Mouse (Mus musculus): ENCODE measurements around the gene Gpr19.

Gene Gpr19

GRCm38 (mm10) chr6:134898095-134898965 lies at the start of gene Gpr19:
Gpr19 (minus strand) TSS chr6:134898578.
- peak; percentile 86 for DNase-seq (ENCODE audit: extremely low spot score, low read depth, low spot score)

GRCm38 (mm10) chr6:134947311-134948087 lies 49.1 kb upstream of the Gpr19 start:
- no peak for DNase-seq (ENCODE audit: extremely low spot score, low read depth, low spot score)

DNA sequence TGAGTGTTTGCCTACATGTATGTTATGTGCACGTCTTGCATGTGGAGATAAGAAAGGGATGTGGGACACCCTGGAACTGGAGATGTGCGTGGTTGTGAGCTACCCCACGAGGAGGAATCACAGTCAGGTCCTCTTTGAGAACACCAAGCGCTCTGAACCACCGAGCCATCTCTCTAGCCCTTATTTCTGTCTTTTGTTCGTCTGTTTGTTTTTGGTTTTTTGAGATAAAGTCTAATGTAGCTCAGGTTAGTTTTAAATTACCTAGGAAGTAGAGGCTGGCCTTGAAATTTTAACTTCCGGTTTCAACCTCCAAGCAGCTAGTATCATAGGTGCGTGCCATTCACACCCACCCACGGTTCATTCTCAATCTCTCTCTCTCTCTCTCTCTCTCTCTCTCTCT lies 48.5 kb upstream of the Gpr19 start:
- DNase-seq (ENCODE audit: extremely low spot score, low read depth, low spot score), result no peak

DNA sequence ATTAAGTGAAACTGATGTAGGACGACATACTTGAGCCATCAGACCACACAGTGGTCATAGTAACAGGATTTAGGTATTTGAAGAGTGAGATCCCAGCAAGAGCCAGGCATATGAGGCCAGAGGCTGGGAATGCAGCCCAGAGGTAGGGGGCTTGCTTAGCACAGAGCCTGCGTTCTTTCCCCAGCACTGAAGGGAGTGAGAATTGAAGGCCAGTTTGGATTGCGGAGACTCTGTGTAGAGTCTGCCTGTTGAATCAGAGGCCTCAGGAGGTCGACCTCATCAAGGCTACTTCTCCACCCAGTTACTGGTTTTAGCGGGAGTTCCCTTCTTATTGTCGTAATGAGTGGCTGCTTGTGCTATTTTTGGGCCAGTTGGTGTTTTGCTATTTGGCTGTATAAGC lies 47.7 kb upstream of the Gpr19 start:
- DNase-seq (ENCODE audit: extremely low spot score, low read depth, low spot score), result no peak

GRCm38 (mm10) chr6:134943759-134944407 lies 45.5 kb upstream of the Gpr19 start:
- no peak for DNase-seq (ENCODE audit: extremely low spot score, low read depth, low spot score)

DNA sequence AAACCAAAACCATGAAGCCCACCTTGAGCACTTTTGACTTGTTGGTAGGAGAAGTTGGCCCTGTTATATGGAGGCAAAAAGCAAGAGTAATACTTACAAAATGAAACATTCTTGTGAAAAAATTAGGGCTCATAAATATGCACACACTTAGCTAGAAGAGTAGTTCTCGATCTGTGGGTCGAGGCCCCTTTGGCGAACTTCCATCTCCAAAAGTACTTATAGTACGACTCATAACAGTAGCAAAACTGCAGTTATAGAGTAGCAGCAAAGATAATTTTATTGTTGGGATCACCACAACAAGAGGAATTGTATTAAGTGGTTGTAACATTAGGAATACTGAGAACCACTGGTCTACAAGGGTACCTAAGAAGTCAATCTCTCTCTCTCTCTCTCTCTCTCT lies 41.4 kb upstream of the Gpr19 start:
- no peak for DNase-seq (ENCODE audit: extremely low spot score, low read depth, low spot score)

- no peak for DNase-seq (ENCODE audit: extremely low spot score, low read depth, low spot score)
Measured at GRCm38 (mm10) chr6:134934305-134934704, 35.9 kb upstream of the Gpr19 start.

DNA sequence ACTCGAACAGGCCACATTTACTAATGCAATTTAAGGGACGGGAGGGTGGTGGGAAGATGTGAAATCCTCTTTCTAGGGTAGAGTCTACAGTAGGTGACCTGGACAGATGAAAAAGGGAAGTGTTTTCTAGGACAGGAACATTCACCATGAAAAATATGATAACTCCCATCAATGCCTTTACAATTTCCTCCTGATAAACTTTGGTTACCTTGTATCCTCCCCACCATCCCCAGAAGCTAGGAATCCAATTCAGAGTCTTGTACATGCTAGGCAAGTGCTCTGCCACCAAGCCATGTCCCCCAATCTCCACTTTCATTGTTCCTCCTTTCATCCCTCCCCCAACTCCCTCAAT lies 34.8 kb upstream of the Gpr19 start:
- DNase-seq (ENCODE audit: extremely low spot score, low read depth, low spot score), result no peak

GRCm38 (mm10) chr6:134932486-134933206 lies 34.3 kb upstream of the Gpr19 start:
- DNase-seq (ENCODE audit: extremely low spot score, low read depth, low spot score), result no peak

DNA sequence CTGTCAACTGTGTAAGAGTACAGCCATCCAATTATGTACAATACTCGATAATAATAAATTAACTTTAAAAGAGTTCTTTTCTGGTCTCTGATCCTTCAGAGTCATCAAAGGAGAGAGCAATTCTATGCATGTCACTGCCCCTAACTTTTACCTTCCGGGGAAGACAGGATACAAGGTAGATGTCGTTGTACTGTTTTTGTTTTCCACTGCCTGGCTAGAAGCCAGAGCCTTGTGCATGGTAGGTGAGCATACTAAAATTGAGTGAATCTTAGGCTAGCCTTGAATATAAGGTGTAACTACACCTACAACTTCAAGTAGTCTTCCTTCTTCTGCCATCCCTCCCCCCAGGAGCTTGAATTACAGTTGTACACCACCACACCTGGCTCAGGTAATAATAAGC lies 32.8 kb upstream of the Gpr19 start:
- no peak for DNase-seq (ENCODE audit: extremely low spot score, low read depth, low spot score)

DNA sequence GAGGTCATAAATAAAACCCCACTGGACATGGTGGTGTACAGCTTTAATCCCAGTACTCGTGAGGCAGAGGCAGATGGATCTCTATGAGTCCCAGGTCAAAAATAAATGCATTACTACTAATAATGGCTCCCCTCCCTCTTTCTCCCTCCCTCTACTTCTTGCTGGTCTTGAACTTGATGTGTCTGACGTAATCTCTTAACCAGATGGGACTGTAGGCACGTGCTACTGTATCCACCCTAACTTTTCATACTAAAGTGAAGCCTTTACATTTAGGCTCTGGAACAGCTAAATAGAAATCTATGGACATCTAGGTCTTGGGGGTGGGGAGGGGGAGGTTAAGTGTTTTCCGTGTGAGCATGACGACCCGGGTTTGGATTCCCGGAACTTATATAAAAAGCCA lies 32.0 kb upstream of the Gpr19 start:
- no peak for DNase-seq (ENCODE audit: extremely low spot score, low read depth, low spot score)

- DNase-seq (ENCODE audit: extremely low spot score, low read depth, low spot score), result no peak
Measured at GRCm38 (mm10) chr6:134929926-134930325, 31.5 kb upstream of the Gpr19 start.

- no peak for DNase-seq (ENCODE audit: extremely low spot score, low read depth, low spot score)
Measured at GRCm38 (mm10) chr6:134928889-134929310, 30.5 kb upstream of the Gpr19 start.

- DNase-seq (ENCODE audit: extremely low spot score, low read depth, low spot score), result peak; percentile 96
Measured at GRCm38 (mm10) chr6:134928096-134928888, 29.9 kb upstream of the Gpr19 start.

DNA sequence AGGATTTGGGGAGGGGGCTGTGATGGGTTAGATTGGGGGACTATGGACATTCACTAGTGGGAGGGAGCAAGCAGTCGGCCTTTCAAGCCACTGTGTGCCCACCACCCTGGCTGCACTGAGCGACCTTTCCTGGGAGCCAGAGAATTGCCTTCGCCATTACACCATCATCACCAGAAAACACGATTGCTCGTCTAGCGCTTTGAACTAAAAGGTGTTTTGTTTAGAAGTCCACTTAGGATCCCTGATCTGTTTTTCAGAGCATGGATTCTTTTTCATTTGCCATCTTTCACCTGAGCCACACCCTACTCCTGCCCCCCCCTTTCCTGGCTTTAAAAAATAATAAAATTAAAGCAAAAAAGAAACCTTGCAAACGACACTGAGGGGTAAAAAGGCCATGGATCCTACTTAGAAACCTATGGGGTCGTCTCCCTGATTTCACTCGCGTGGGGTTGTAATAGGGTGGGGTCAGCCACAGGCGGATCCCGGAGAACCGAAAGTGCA lies 29.3 kb upstream of the Gpr19 start:
- no peak for DNase-seq (ENCODE audit: extremely low spot score, low read depth, low spot score)

DNA sequence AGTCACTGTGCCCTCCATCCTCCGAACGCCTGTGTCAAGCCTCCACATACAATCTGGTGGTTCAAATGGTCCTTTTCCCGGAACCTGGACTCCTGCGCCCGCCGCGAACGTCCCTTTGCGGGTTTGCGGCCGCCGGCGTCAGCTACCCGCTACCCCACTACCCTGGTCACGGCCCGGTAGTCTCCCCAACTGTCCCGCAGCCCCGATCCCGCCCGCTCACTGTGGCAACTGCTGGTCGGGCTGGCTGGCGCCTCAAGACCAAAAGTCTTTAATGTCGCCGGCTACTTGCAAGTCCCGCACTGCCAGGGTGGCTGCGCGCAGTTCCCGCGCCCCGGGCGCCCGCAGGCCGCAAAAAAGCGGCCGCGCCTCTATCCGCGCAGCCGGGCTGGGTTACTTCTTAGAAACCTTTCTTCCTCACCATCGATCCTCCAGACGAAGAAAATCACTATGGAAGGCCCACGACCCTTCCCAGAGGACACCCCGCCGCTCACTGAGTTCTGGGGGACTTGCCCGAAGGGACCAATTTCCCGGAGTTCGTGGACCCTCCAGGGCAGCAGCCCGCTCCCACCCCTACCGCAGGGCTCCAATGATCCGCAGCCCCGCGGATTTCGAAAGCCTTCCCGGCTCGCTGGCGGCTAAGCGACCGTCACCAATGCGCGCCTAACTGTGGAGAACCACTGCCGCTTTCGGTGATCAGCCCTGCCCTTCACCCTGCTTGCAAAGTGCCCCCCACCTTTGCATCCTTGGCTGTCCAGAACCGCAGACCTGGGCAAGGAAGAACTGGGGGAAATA lies 28.6 kb upstream of the Gpr19 start:
- DNase-seq (ENCODE audit: extremely low spot score, low read depth, low spot score), result no peak

DNA sequence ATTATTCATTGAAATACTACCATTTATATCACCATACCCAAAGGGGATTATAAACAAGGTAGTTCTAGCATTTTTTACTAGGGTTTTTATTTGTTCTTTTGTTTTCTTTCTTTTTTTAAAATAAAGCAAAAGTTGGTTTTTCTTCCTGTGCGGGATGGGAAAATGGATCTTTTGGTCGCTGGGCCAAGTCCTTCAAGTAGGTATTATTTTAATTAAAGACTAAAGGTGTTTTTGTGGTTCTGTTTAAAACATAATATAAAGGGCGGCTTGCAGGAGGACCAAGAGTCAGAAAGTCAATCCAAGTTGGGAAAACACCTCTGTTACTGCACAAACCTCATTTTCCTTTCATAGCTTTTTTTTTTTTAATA lies 27.9 kb upstream of the Gpr19 start:
- DNase-seq (ENCODE audit: extremely low spot score, low read depth, low spot score), result no peak

- no peak for DNase-seq (ENCODE audit: extremely low spot score, low read depth, low spot score)
Measured at GRCm38 (mm10) chr6:134925673-134926337, 27.4 kb upstream of the Gpr19 start.

- DNase-seq (ENCODE audit: extremely low spot score, low read depth, low spot score), result no peak
Measured at GRCm38 (mm10) chr6:134924262-134924661, 25.9 kb upstream of the Gpr19 start.
